Mouse (Mus musculus): ENCODE results near the gene Kifap3.
A peak's percentile ranks its signal among the peaks of the same experiment; 100 is the strongest.
"Not testable (repeated sequence)": the region's sequence is repeated elsewhere in the genome, so short reads cannot be mapped to it uniquely, and the experiment has no call there.

Gene Kifap3

DNA sequence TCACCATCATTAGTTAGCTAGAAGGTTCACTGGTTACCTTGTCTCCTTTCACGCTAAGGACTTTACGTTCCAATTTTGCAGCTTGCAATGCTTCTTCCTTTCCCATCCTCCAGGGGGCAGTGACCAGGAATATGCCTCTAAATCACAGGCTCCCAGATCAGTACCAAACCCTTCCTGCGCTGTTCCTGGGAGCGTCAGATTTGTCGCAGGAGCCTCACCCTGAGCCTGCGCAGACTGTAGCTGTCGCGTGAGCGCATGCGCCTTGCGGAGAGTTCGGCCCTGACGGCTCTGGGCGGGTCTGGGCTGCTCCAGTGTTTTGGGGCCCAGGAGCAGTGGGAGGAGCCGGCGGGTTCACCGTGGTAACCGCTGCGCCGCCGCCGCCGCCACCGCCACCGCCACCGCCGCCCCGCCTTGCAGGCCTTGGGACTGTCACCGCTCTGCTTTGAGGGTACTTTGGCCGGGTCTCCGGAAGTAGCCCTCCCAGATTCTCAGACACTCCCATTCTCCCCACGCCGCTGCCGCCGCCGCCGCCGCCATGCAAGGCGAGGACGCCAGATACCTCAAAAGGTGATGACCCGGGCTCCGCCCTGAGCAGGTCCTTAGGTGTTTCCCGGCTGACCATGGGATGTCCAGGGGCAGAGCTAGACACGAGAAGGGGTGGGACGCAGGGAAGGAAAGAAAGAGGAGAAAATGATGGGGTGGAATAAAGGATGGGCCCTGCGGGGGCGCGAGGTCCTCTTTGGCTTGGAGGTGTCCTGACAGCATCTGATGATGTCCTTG lies at the start of gene Kifap3:
TSS of gene Kifap3 (plus strand) at position 248 of the 780 bp plus-strand sequence.
- DNase-seq (ENCODE audit: low spot score in 2 of 2), result peak; percentile 99

DNA sequence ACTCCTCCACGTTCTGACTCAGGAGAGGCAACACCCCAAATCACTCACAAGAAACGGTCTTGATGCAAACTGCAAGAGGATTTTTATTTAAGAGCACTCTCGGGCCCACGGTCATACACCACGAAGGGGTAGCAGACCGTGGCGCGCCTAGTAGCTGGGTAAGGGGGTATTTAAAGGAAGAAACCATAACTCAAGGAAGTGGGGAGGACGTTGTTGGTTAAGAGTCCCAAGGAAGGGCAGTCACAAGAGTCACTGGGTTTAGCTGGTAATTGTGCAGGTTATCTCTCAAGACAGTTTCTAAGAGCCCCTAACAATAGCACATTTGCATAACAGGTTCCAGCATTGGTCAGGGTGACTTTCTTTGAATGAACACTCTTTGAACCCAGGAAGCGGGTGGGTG lies 48.2 kb upstream of the Kifap3 start:
- not testable (repeated sequence) for DNase-seq (ENCODE audit: low spot score in 2 of 2)

DNA sequence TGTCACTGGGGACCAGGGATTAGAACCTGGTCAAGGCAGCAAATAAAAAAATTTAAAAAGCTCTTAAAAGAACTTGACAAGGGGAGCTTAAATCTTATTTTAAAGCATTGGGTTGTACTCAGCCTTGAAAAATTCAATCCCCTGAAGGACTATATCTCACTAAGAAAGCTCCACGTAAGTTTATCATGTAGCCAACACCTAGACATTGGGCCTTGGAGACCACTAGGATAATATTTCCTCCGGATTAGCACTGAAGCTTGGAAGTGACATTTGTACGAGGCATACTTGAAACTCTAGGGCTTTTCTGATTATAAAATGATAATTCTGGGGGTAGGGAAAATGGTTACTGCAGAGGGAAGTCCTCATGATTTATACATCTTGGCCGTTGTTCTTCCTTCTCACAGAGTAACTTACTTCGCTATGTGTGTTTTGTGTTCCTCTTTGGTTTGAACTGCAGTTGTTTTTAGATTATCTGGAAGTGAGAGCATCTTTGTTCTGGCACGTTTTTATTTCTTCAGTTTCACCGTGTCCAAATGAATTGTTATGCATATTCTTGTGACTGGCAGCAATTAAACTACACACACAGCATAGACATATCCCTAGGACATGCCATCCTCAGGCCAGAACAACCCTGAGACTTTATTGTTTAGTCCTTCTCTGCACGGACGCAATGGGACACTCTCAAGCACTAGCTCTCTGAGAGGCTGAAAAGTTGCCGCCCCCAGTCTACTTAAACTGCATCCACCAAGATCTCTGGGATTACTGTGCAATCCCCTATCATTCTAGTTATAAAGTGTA lies 42.7 kb upstream of the Kifap3 start:
- no peak for DNase-seq (ENCODE audit: low spot score in 2 of 2)

DNA sequence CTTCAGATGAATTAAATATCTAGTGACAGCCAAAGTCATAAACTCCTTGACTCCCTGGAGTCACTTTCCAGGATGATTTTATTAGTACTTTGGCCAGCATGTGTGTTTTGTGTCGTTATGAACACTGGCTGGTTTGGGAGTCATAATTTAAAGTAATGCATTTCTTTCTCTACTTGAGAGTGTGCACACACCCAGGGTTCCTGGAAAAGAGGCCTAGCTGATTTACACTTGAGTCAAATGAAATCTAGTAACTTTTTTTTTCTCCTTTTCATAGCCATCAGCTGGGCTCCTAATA lies 42.2 kb upstream of the Kifap3 start:
- no peak for DNase-seq (ENCODE audit: low spot score in 2 of 2)

DNA sequence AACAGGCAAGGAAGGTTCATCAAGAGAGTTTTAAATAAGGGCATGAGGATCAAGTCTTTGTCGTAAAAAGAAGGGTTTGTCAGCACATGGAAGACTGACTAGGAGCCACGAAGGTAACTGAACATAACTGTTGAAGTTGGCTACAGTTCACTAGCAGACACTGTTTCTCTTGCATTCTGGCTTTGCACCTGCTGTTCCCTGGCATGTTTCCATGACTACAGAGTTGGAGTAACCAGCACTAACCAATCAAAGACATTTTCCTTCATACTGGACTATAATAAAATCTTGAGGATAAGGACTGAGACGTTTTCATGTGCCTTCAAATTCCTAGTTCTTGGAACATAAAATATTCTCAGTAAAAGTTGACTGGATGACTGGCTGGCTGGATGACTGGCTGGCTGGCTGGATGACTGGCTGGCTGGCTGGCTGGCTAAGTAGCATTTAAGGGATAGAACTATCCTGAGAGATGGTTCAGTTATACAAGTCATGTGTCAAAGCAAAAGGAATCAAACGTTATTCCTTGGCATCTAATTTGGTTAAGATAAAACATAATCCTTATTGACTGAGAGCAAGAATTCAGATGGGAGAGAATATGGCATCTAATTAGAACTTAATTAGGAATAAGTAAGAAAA lies 27.9 kb upstream of the Kifap3 start:
- DNase-seq (ENCODE audit: low spot score in 2 of 2), result peak; percentile 24 to 29

DNA sequence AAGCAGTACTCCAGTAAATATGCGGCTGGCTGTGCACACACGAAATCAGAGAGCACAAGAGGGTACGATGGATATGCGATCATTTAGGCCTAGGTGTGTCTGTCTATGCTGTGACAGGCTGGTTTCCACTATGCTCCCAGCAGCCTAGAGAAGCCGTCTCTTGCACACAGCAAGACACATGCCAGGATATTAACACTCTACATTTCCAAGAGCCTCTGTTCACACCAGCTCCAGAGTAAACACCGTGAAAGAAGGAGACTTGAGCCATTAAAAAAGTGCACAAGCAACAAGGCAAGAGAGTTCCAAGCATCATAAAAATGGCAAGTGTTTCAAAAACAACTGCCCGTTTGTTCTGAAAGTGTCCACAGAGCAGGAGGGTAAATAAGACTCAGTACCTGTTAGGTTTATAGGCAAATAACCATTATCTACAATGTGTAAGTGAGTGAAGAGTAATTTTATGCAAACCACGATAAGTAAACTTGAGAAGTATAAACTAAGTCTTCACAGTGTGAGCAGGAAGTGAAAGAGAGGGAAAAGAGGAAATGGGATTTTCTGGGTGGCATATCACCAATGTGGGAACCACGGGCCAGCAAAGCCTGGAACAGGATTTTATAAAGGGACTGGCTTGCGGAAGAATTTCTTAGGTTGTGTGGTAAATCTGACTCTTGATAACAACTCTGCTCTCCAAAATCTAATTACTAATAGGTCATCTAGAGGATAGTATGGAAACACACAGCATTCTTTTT lies 21.7 kb upstream of the Kifap3 start:
- DNase-seq (ENCODE audit: low spot score in 2 of 2), result no peak

DNA sequence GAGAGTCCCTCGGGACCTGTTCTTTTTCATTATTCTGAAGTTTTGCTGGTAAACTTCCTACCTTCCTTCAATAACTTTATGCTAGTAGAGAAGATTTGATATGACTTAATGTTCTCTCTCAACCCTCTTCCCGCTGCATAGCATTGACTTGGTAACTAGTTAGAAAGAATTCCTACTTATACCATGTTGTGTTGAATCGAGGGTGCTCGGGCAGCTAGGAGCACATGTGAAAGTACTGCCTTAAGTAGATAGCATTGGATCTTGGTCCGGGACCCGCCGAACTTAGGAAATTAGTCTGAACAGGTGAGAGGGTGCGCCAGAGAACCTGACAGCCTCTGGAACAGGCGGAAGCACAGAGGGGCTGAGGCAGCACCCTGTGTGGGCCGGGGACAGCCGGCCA lies 4.2 kb downstream of the Kifap3 start:
- not testable (repeated sequence) for DNase-seq (ENCODE audit: low spot score in 2 of 2)

DNA sequence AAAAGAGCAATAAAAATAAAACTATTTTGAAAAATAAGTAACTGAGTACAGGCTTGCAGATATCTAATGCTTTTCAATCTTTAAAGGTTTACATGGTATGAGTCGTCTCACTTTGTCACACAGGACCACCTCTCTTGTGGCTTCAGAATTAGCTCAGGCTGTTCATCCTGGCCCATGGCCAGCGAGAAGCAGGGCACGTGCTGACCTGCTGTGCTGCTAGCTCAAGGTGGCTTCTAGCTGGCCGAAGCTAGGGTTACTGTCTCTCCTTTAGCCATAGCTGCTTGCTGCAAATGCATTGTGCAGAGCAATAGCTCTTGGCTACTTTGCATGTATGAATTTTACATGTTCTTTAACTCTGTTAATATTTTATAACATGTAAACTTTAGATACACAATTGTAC lies 42.0 kb downstream of the Kifap3 start:
- DNase-seq (ENCODE audit: low spot score in 2 of 2), result no peak

DNA sequence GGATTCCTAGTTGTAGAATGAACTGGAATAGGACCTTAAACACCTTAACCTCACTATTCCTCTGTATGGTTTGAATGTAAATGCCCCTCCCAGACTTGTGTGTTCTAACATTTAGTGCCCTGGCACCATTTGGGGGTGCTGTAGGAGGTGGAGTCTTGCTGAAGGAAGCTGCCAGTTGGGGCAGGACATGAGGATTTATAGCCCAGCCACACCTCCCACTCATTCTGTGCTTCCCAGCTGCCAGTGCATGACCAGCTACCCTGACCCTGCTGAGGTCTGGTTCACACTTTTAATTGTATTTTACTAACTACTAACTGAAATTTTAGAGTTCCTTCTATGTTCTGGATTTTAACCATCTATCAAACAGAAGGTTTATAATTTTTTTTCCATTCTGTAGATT lies 50.1 kb downstream of the Kifap3 start:
- DNase-seq (ENCODE audit: low spot score in 2 of 2), result no peak

DNA sequence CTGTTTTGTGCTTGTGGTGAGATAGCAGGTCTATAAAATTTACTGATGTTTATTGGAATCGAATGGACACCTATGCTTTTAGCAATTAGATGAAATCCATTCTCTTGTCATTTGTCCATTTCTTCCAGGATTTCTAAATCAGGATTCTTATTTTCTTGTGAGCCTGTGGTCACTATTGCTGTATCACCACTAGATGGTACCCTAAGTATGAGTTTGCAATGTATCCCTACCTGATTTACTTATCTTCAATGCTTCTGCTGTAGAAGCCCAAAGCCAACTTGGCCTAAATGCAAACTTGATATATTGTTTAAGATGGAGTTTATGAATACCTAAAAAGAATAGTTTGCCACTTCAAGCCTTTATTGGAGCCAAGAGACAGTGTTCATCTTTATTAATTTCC lies 54.7 kb downstream of the Kifap3 start:
- no peak for DNase-seq (ENCODE audit: low spot score in 2 of 2)

DNA sequence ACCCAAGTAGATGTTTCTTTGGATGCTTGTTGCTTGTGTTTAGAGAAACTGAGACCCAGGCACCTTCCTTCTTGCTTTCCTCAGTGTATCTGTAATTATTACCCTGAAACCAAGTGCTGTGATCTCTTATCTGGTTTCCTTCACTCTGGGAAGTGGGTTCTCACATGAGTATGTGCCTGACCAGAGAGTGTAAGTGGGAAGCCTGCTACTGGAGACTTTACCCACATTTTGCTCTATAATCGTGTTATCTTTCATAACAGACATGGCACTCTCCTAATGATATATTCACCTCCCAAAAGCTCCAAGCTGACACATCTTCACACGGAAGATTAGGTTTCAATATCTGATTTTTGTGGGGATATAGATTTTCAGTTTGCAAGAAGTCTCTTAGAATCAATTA lies 55.7 kb downstream of the Kifap3 start:
- DNase-seq (ENCODE audit: low spot score in 2 of 2), result no peak

DNA sequence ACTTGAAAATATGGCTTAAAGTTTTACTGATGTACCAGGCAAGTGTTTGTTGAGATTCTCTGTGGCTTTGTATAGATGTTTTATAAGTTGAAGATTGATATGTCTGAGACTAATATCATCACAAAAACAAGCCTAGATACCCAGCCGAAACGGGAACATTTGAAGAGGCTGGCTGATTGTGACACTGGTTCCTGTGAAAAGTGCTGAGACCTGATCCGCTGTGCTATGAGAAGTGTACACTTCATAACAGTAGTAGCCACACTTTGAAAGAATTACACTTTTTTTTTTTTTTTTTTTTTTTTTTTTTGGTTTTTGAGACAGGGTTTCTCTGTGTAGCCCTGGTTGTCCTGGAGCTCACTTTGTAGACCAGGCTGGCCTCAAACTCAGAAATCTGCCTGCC lies 59.1 kb downstream of the Kifap3 start:
- not testable (repeated sequence) for DNase-seq (ENCODE audit: low spot score in 2 of 2)

DNA sequence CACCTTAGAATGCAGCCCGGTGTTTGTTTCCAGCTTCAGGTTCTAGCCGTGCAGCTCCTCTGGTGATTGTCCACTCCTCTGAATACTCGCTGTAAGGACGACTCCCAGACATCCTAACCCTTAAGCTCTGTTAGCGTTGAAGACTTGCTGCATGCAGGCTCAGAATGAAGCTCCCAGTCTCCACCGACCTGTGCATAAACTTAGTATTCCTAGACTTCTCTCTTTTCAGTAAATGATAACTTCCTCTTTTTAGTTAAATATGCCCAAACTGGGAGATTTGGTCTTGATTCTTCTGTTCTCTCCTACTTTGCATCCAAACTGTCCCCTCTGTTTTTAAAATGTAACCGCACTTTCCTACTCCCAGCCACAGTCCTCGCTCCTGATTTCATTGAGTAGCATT lies 61.2 kb downstream of the Kifap3 start:
- DNase-seq (ENCODE audit: low spot score in 2 of 2), result no peak

DNA sequence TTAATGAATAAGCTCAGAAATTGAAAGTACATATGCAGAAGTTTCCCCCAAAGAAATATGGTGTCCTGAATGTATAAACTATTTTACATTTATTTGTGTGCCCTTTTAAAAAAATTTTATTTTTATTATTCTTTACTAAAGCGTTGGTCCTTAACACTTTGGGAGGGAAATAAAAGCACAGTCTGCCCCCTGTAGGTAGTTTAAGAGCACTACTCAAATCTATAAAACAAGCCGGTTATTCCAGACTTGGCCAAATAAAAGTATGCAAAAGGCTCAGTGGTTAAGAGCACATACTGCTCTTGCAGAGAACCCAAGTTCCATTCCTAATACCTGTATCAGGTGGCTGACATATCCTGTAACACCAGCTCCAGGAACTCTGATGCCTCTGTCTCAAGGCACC lies 62.9 kb downstream of the Kifap3 start:
- no peak for DNase-seq (ENCODE audit: low spot score in 2 of 2)

DNA sequence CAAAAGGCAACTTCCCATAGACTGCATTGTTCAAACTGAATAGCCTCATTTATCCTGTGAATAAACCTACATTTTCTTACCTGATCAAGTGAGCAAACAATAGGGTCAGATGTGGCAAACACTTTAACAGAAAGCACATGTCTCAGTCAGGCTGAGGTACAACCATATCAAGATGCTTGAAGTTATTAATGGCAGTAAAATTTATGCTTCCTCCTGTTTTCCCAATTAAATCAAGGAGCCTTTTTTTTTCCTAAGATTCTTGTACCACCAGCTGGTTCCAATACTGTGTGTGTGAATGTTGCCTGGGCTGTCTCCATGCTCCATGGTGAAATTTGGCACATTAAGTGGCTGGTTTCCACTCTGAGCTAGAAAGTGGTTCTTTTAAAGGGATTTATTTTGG lies 64.5 kb downstream of the Kifap3 start:
- no peak for DNase-seq (ENCODE audit: low spot score in 2 of 2)

DNA sequence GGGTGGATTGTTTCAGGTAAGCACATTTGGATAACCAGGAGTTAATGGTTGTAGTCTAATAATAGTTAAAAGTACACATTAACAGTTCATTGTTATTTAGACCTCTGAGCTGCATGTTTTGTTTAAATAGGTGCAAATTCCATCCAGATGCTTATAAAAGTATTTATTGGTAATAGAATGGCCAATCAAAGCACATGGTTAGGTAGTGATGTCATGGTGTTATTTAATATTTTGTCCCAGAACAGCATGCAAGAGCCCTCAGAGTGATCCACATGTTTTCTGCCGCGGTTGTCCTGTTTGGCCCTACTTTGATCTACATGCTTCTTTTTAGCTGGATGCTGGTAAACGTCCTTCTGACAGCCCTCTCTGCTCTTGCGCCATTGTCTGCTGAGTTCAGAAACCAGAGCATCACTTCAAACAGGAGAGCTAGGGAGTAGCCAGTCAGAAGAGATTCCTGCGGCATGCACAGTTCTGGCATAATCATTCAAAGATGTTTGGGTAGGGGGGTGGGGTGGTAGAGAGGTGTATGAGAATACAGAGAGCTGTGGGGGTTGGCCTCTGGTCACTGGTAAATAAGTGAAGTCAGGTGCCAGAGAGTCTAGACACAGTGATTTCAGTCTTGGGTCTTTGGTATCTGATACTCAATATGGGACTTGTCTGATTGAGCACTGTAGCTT lies 73.6 kb downstream of the Kifap3 start:
- no peak for DNase-seq (ENCODE audit: low spot score in 2 of 2)

DNA sequence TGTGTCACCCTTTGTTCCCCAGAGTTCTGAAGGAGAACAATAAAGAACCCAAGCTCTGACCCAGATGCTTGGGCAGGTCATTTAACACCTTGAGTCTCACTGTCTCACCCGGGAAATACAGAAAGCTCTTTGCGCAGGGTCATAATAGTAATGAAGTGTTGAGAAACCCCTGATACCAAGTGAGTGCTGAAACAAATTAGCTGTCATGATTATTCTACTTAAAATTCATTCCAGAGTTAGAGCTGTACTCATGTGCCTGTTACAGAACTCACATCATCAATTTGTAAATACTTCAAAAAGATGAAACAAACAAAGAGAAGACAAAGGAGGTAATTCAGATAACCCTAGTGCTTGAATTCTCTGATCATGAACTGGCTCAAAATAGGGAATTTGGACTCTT lies 79.0 kb downstream of the Kifap3 start:
- DNase-seq (ENCODE audit: low spot score in 2 of 2), result no peak

DNA sequence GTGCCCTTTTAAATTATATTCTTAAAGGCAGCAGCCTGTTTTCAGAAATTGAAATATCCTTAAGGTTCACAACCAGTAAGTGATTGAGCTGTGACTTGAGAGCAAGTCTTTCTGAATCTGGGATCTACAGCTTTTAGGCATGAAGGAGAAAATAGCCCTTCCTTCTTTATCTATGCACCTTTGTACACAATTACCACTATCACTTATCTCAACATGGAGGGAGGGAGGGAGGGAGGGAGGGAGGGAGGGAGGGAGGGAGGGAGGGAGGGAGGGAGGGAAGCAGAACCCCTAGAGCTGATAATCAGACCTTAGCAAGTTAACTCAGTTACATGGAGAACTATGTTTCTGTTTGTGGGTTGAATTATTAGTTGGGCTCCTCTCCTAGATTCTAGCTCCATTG lies 82.2 kb downstream of the Kifap3 start:
- no peak for DNase-seq (ENCODE audit: low spot score in 2 of 2)

DNA sequence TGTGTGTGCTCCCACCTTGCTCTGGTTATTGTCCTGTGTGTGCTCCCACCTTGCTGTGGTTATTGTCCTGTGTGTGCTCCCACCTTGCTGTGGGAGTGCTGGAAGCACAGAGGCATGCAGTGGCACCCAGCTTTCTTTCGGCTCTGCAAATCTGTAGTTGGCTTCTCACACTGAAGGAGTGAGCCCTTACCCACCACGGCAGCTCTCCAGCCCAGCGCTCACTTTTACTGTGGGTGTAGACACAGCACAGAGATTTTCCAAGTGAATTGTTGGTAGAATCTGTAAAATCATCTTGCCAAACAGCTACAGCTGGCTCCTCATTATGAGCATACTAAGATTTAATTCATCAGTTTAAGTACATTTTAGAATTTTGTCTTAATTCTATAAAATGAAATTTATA lies 93.8 kb downstream of the Kifap3 start:
- peak in 1 of 2 experiments; percentile 24 for DNase-seq (ENCODE audit: low spot score in 2 of 2)

DNA sequence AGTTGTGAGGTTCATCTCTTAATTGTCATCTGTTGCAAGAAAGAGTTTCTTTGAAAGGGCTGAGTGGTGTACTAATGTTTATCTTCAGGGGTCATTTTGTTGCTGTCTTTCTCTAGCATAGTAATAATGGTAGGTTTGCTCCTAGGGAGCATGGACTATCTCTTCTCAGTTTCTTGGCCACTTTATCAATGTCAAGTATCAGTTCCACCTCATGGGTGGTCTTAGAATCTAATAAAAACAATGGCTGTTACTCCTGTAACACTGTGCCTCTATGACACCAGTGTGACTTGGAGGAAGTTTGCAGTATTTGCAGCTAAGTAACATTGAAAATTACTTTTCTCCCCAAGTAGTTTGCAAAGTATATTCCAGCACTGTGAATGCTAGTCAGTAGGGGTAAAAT lies 110.2 kb downstream of the Kifap3 start:
- DNase-seq (ENCODE audit: low spot score in 2 of 2), result no peak

DNA sequence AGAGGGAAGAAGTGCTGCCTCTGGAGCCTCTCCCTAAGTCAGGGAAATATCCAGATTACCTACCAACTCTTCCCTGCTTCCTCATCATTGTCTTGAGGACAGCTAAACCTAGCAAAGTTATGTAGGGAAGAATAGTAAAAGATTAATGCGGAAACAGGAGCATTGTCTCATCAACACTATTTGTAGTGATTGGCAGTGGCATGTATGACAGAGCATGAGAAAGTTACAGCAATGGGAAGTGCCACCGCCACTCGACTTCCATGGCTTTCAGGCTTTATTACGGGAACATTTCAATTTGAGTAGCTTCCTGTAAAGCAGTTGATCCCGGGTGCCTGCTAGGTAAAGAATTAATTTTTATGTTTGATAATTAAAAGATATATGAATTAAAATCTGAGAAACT lies 113.9 kb downstream of the Kifap3 start:
- DNase-seq (ENCODE audit: low spot score in 2 of 2), result no peak
